Mouse (Mus musculus): ENCODE results near the gene Epo. TPM values are rescaled to one million over a fixed set of nuclear protein-coding genes. Genes with fewer than 3 reads are reported as not detected.

Epo gene
- polyA plus RNA-seq, 1 experiment, result not detected

- no peak overlapping the region for H3K4me3 ChIP-seq (ENCODE audit: insufficient read depth, poor library complexity, severe bottlenecking)
- H3K79me3 ChIP-seq (ENCODE audit: low read depth), result peaks cover 4% of the 10 kb centered on the region
- H3K27me3 ChIP-seq (ENCODE audit: control insufficient read depth, insufficient read depth, insufficient read length), result no peaks in the 10 kb centered on the region
Observed at GRCm38 (mm10) chr5:137504041-137504440, 29.0 kb downstream of the Epo start.

GRCm38 (mm10) chr5:137502667-137503110, 30.4 kb downstream of the Epo start:
- Histone ChIP-seq H3K27me3 (ENCODE audit: control insufficient read depth, insufficient read depth, insufficient read length) (no peaks in the 10 kb centered on the region), H3K79me3 (ENCODE audit: low read depth) (peaks cover 4% of the 10 kb centered on the region), H3K4me3 (ENCODE audit: insufficient read depth, poor library complexity, severe bottlenecking) (peak overlapping the region; percentile 47), H3K36me3 (ENCODE audit: control insufficient read depth, insufficient read depth) (peaks cover 8% of the 10 kb centered on the region), H3ac (ENCODE audit: control insufficient read depth, insufficient read length, low read depth) (peak overlapping the region; percentile 74), H3K79me2 (ENCODE audit: control insufficient read depth, insufficient read depth) (peaks cover 11% of the 10 kb centered on the region)
- TF ChIP-seq MYOG (IDR thresholded peaks at IDR 0.05; ENCODE audit: control insufficient read depth, extremely low read depth, insufficient read length) (no peak), CTCF (IDR thresholded peaks at IDR 0.05; ENCODE audit: control insufficient read depth, insufficient read depth, insufficient read length) (peak; percentile 77), MAX (IDR thresholded peaks at IDR 0.05) (no peak)

More at GRCm38 (mm10) chr5:137504041-137504440, 29.0 kb downstream of the Epo start:
- Histone ChIP-seq H3ac (ENCODE audit: control insufficient read depth, insufficient read length, low read depth) (no peak overlapping the region), H3K79me2 (ENCODE audit: control insufficient read depth, insufficient read depth) (peaks cover 11% of the 10 kb centered on the region), H3K36me3 (ENCODE audit: control insufficient read depth, insufficient read depth) (peaks cover 8% of the 10 kb centered on the region)
- TF ChIP-seq MAX (IDR thresholded peaks at IDR 0.05) (no peak), CTCF (IDR thresholded peaks at IDR 0.05; ENCODE audit: control insufficient read depth, insufficient read depth, insufficient read length) (no peak), MYOG (IDR thresholded peaks at IDR 0.05; ENCODE audit: control insufficient read depth, extremely low read depth, insufficient read length) (no peak), USF1 (IDR thresholded peaks at IDR 0.05; ENCODE audit: low read depth) (no peak), CEBPB (IDR thresholded peaks at IDR 0.05; ENCODE audit: low read depth) (no peak), FOSL1 (IDR thresholded peaks at IDR 0.05; ENCODE audit: insufficient read depth, low read length, poor library complexity, severe bottlenecking) (no peak), MYOD1 (IDR thresholded peaks at IDR 0.05; ENCODE audit: control insufficient read depth, insufficient read length, low read depth) (no peak)

- peaks cover 8% of the 10 kb centered on the region for H3K36me3 ChIP-seq (ENCODE audit: control insufficient read depth, insufficient read depth)
- peaks cover 11% of the 10 kb centered on the region for H3K79me2 ChIP-seq (ENCODE audit: control insufficient read depth, insufficient read depth)
- H3K4me3 ChIP-seq (ENCODE audit: insufficient read depth, poor library complexity, severe bottlenecking), result peak within 1 kb of the TSS; percentile 47
- peaks cover 5% of the 10 kb centered on the region for H3K27me3 ChIP-seq (ENCODE audit: control insufficient read depth, insufficient read depth, insufficient read length)
- H3ac ChIP-seq (ENCODE audit: control insufficient read depth, insufficient read length, low read depth), result peak within 1 kb of the TSS; percentile 83
- H3K79me3 ChIP-seq (ENCODE audit: low read depth), result peaks cover 4% of the 10 kb centered on the region
- TF ChIP-seq CTCF (IDR thresholded peaks at IDR 0.05; ENCODE audit: control insufficient read depth, insufficient read depth, insufficient read length) (peak; percentile 57), MAX (IDR thresholded peaks at IDR 0.05) (no peak), USF1 (IDR thresholded peaks at IDR 0.05; ENCODE audit: low read depth) (peak; percentile 98)
Observed at GRCm38 (mm10) chr5:137501709-137502666, 31.1 kb downstream of the Epo start, which contains the start of gene Pop7. Gene Pop7 (minus strand): TSS chr5:137502518.

GRCm38 (mm10) chr5:137500186-137500585, 32.9 kb downstream of the Epo start:
- Histone ChIP-seq H3K27me3 (ENCODE audit: control insufficient read depth, insufficient read depth, insufficient read length) (peaks cover 12% of the 10 kb centered on the region), H3K79me2 (ENCODE audit: control insufficient read depth, insufficient read depth) (peaks cover 11% of the 10 kb centered on the region), H3ac (ENCODE audit: control insufficient read depth, insufficient read length, low read depth) (no peak overlapping the region), H3K36me3 (ENCODE audit: control insufficient read depth, insufficient read depth) (peaks cover 8% of the 10 kb centered on the region), H3K79me3 (ENCODE audit: low read depth) (peaks cover 4% of the 10 kb centered on the region), H3K4me3 (ENCODE audit: insufficient read depth, poor library complexity, severe bottlenecking) (no peak overlapping the region)
- TF ChIP-seq MAX (IDR thresholded peaks at IDR 0.05) (no peak), CTCF (IDR thresholded peaks at IDR 0.05; ENCODE audit: control insufficient read depth, insufficient read depth, insufficient read length) (no peak), USF1 (IDR thresholded peaks at IDR 0.05; ENCODE audit: low read depth) (no peak), MYOD1 (IDR thresholded peaks at IDR 0.05; ENCODE audit: control insufficient read depth, insufficient read length, low read depth) (no peak)

GRCm38 (mm10) chr5:137493831-137494230, 39.2 kb downstream of the Epo start:
- no peak for TF ChIP-seq USF1 (IDR thresholded peaks at IDR 0.05; ENCODE audit: low read depth)
- no peak for TF ChIP-seq CTCF (IDR thresholded peaks at IDR 0.05; ENCODE audit: control insufficient read depth, insufficient read depth, insufficient read length)
- TF ChIP-seq FOSL1 (IDR thresholded peaks at IDR 0.05; ENCODE audit: insufficient read depth, low read length, poor library complexity, severe bottlenecking), result no peak
- TF ChIP-seq MAX (IDR thresholded peaks at IDR 0.05), result no peak
- no peak for TF ChIP-seq MYOG (IDR thresholded peaks at IDR 0.05; ENCODE audit: control insufficient read depth, extremely low read depth, insufficient read length)
- TF ChIP-seq CEBPB (IDR thresholded peaks at IDR 0.05; ENCODE audit: low read depth), result no peak
- TF ChIP-seq MYOD1 (IDR thresholded peaks at IDR 0.05; ENCODE audit: control insufficient read depth, insufficient read length, low read depth), result no peak
- Histone ChIP-seq H3K27me3 (ENCODE audit: control insufficient read depth, insufficient read depth, insufficient read length) (peaks cover 38% of the 10 kb centered on the region), H3K4me3 (ENCODE audit: insufficient read depth, poor library complexity, severe bottlenecking) (no peak overlapping the region), H3K79me2 (ENCODE audit: control insufficient read depth, insufficient read depth) (no peaks in the 10 kb centered on the region), H3K79me3 (ENCODE audit: low read depth) (no peaks in the 10 kb centered on the region), H3K36me3 (ENCODE audit: control insufficient read depth, insufficient read depth) (no peaks in the 10 kb centered on the region), H3ac (ENCODE audit: control insufficient read depth, insufficient read length, low read depth) (no peak overlapping the region)

GRCm38 (mm10) chr5:137491559-137491958, 41.5 kb downstream of the Epo start:
- TF ChIP-seq USF1 (IDR thresholded peaks at IDR 0.05; ENCODE audit: low read depth) (no peak), MAX (IDR thresholded peaks at IDR 0.05) (no peak)
- H3K36me3 ChIP-seq (ENCODE audit: control insufficient read depth, insufficient read depth), result no peaks in the 10 kb centered on the region
- H3ac ChIP-seq (ENCODE audit: control insufficient read depth, insufficient read length, low read depth), result no peak overlapping the region
- H3K4me3 ChIP-seq (ENCODE audit: insufficient read depth, poor library complexity, severe bottlenecking), result no peak overlapping the region
- H3K79me2 ChIP-seq (ENCODE audit: control insufficient read depth, insufficient read depth), result no peaks in the 10 kb centered on the region
- H3K79me3 ChIP-seq (ENCODE audit: low read depth), result no peaks in the 10 kb centered on the region
- peaks cover 44% of the 10 kb centered on the region for H3K27me3 ChIP-seq (ENCODE audit: control insufficient read depth, insufficient read depth, insufficient read length)

Data from C2C12 (cell line).